In the genomic region with DNA sequence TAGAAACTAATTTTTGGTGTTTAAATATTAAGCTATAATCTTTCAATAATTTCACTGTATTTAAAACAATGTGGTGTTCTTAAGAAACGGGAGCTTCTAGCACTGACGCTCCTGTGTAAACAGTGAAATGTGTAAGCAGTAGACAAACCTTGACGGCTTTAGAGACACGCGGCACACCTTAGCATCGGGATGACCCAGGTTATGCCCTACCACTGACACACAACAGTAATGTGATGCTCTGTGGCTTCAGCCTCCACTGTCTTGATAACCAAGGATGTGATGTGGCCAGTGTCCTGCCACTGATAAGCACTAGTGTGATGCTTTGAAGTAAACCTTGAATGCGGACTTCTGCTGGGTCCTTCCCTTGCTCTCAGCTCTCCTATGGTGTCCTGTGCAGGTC, we compare ENCODE assay signal across 35 mouse cellular contexts.
"Had no signal": no experiment of that assay in that cellular context is flagged by ENCODE, and none has a peak within 500 bp of the region (broad histone marks: within the 10 kb centered on the region; RNA-seq: fewer than 3 reads in every experiment).

No protein-coding gene starts in this region.

- H3K9me3 ChIP-seq: heart, embryonic 12.5 days; heart, embryonic 13.5 days; heart, embryonic 15.5 days; hindbrain, embryonic 10.5 days; hindbrain, embryonic 12.5 days; hindbrain, embryonic 13.5 days; hindbrain, embryonic 15.5 days; intestine, embryonic 15.5 days; kidney, embryonic 15.5 days had no signal

- DNase-seq: heart, postnatal 10 days; heart, postnatal 14 days; heart, postnatal 36 days; heart, postnatal 4 days; kidney, adult 11 months; kidney, adult 18-20 months; kidney, adult 2 months; kidney, adult 8-10 months; kidney, adult 9 months; kidney, postnatal 10 days; kidney, postnatal 14 days; kidney, postnatal 25 days; kidney, postnatal 36 days; kidney, postnatal 4 days; layer of hippocampus, adult 9-11 months; layer of hippocampus, postnatal 36 days had no signal

- H3K4me3 ChIP-seq: heart, embryonic 12.5 days; heart, embryonic 13.5 days; heart, embryonic 15.5 days; hindbrain, embryonic 10.5 days; hindbrain, embryonic 12.5 days; hindbrain, embryonic 13.5 days; hindbrain, embryonic 15.5 days; intestine, embryonic 15.5 days; kidney, embryonic 15.5 days; layer of hippocampus, adult 2 months; left cerebral cortex, adult 2 months had no signal

- H3K9ac ChIP-seq: heart, embryonic 12.5 days; heart, embryonic 13.5 days; heart, embryonic 15.5 days; hindbrain, embryonic 12.5 days; hindbrain, embryonic 13.5 days; hindbrain, embryonic 14.5 days; hindbrain, embryonic 15.5 days; intestine, embryonic 15.5 days; kidney, embryonic 15.5 days had no signal

- H3K4me1 ChIP-seq: heart, embryonic 12.5 days; heart, embryonic 13.5 days; heart, embryonic 15.5 days; hindbrain, embryonic 10.5 days; hindbrain, embryonic 12.5 days; hindbrain, embryonic 13.5 days; hindbrain, embryonic 15.5 days; intestine, embryonic 15.5 days; kidney, embryonic 15.5 days had no signal

- ATAC-seq: hindbrain, embryonic 16.5 days; hindbrain, postnatal 0 days; inflammation-experienced regulatory T-cells, adult 6 months; intestine, embryonic 15.5 days; intestine, embryonic 16.5 days; intestine, postnatal 0 days had no signal

- H3K27ac ChIP-seq: heart, embryonic 13.5 days; heart, embryonic 15.5 days; hindbrain, embryonic 10.5 days; hindbrain, embryonic 12.5 days; hindbrain, embryonic 13.5 days; hindbrain, embryonic 14.5 days; hindbrain, embryonic 15.5 days; hindbrain, postnatal 0 days; intestine, embryonic 15.5 days; kidney, embryonic 15.5 days; kidney, postnatal 0 days; layer of hippocampus, adult 2 months; left cerebral cortex, adult 2 months had no signal

- H3K4me2 ChIP-seq: heart, embryonic 11.5 days; heart, embryonic 12.5 days; heart, embryonic 13.5 days; heart, embryonic 15.5 days; hindbrain, embryonic 12.5 days; hindbrain, embryonic 13.5 days; hindbrain, embryonic 14.5 days; hindbrain, embryonic 15.5 days; intestine, embryonic 15.5 days; kidney, embryonic 15.5 days had no signal

- H3K27me3 ChIP-seq: heart, embryonic 12.5 days; heart, embryonic 13.5 days; heart, embryonic 15.5 days; hindbrain, embryonic 12.5 days; hindbrain, embryonic 13.5 days; hindbrain, embryonic 15.5 days; intestine, embryonic 15.5 days; kidney, embryonic 15.5 days had no signal
